Mouse (Mus musculus) hindbrain, embryonic 11.5 days (tissue): Measurements from ENCODE around the gene Galnt2. TPM values are rescaled to one million over a fixed set of nuclear protein-coding genes. Genes with fewer than 3 reads are reported as not detected.

Experiments
- ATAC-seq: fragments of 200-750 bp; cut with Nextera tagmentation; 2 replicates; pipeline ENCODE4 v1.8.0; 2017; ENCODE audit warnings: mild to moderate bottlenecking, moderate TSS enrichment, moderate library complexity; ENCODE audit not compliant: low FRiP score
- DNase-seq: peaks from one replicate; pipeline ENCODE4 v3.0.0-alpha.2; 2015; ENCODE audit warnings: low spot score
- H3K27ac ChIP-seq: fragments of 300-500 bp; sonication (generic); 2 replicates; pipeline ENCODE4 v1.5.1; 2014; ENCODE audit warnings: mild to moderate bottlenecking, low read depth, low read length
- H3K27me3 ChIP-seq: fragments of 300-500 bp; sonication (generic); 2 replicates; pipeline ENCODE4 v1.6.1; 2014; ENCODE audit warnings: mild to moderate bottlenecking, low read length, moderate library complexity, mixed read lengths; ENCODE audit not compliant: control insufficient read depth, insufficient read depth
- H3K36me3 ChIP-seq: fragments of 300-500 bp; sonication (generic); 2 replicates; pipeline ENCODE4 v1.6.1; 2014; ENCODE audit warnings: mild to moderate bottlenecking, low read length, moderate library complexity, mixed read lengths; ENCODE audit not compliant: control insufficient read depth, insufficient read depth
- H3K4me1 ChIP-seq: fragments of 300-500 bp; sonication (generic); replicated peaks from 2 replicates; pipeline ENCODE4 v1.6.1; 2014; ENCODE audit warnings: low read length, mixed read lengths; ENCODE audit not compliant: control insufficient read depth, insufficient read depth
- H3K4me2 ChIP-seq: fragments of 300-500 bp; sonication (generic); replicated peaks from 2 replicates; pipeline ENCODE4 v1.6.1; 2014; ENCODE audit warnings: mild to moderate bottlenecking, low read depth, low read length
- H3K4me3 ChIP-seq: fragments of 300-500 bp; sonication (generic); 2 replicates; pipeline ENCODE4 v1.5.1; 2014; ENCODE audit warnings: low read depth, low read length
- H3K9ac ChIP-seq: fragments of 300-500 bp; sonication (generic); 2 replicates; pipeline ENCODE4 v1.6.1; 2014; ENCODE audit warnings: low read depth, low read length
- H3K9me3 ChIP-seq: fragments of 300-500 bp; sonication (generic); 2 replicates; pipeline ENCODE4 v1.6.1; 2016; ENCODE audit warnings: low read length; ENCODE audit not compliant: control insufficient read depth
- WGBS: fragments of 180-500 bp; shearing (Covaris S2); extraction: QIAGEN DNeasy Blood & Tissue Kit; methylation state at CpG from one replicate; pipeline ENCODE4 v1.1.7; 2014; 5-methylcytosine and 5-hydroxymethylcytosine counted together
- polyA plus RNA-seq: library from polyadenylated mRNA; unstranded; fragments of >200 nt; fragmentation: Nextera tagmentation; extraction: Ambion mirVana; gene quantifications from 2 replicates; pipeline ENCODE4 v1.2.1, GENCODE M21; 2014

Galnt2 gene
- polyA plus RNA-seq, 1 experiment from 2014 or later, result 47.0 TPM

GRCm38 (mm10) chr8:124265798-124266197 is 34.6 kb downstream of the Galnt2 start:
- WGBS, result 78% methylated on average over 8 of the region's 8 CpGs
- no peaks in the 10 kb centered on the region for H3K36me3 ChIP-seq
- no peak overlapping the region for H3K4me2 ChIP-seq

GRCm38 (mm10) chr8:124267206-124267605 is 36.0 kb downstream of the Galnt2 start:
- 87% methylated on average over 4 of the region's 4 CpGs for WGBS
- ATAC-seq, result no peak
- H3K9me3 ChIP-seq, result no peaks in the 10 kb centered on the region
- no peak overlapping the region for H3K9ac ChIP-seq
- no peak overlapping the region for H3K4me2 ChIP-seq
- H3K4me1 ChIP-seq, result peaks cover 7% of the 10 kb centered on the region; the same call in 1 of the 2 replicates
- no peak overlapping the region for H3K4me3 ChIP-seq
- H3K27me3 ChIP-seq, result no peaks in the 10 kb centered on the region
- H3K36me3 ChIP-seq, result no peaks in the 10 kb centered on the region
- DNase-seq, result no peak
- no peak overlapping the region for H3K27ac ChIP-seq

More at GRCm38 (mm10) chr8:124265798-124266197, 34.6 kb downstream of the Galnt2 start:
- DNase-seq (no peak), ATAC-seq (no peak)
- H3K9ac ChIP-seq, result 0 out of 2 replicates have a peak overlapping the region, but pooled peaks have one; percentile 8
- no peaks in the 10 kb centered on the region for H3K27me3 ChIP-seq
- H3K4me3 ChIP-seq, result no peak overlapping the region
- H3K9me3 ChIP-seq, result no peaks in the 10 kb centered on the region
- H3K27ac ChIP-seq, result no peak overlapping the region
- H3K4me1 ChIP-seq, result peaks cover 9% of the 10 kb centered on the region

GRCm38 (mm10) chr8:124270504-124270903 is 39.3 kb downstream of the Galnt2 start:
- WGBS, result 96% methylated on average over 6 of the region's 6 CpGs
- H3K36me3 ChIP-seq, result no peaks in the 10 kb centered on the region
- H3K4me1 ChIP-seq, result peaks cover 4% of the 10 kb centered on the region; the same call in 1 of the 2 replicates
- no peak for DNase-seq
- no peak overlapping the region for H3K9ac ChIP-seq
- no peak for ATAC-seq
- H3K27me3 ChIP-seq, result no peaks in the 10 kb centered on the region
- no peak overlapping the region for H3K27ac ChIP-seq
- no peak overlapping the region for H3K4me2 ChIP-seq
- no peak overlapping the region for H3K4me3 ChIP-seq
- no peaks in the 10 kb centered on the region for H3K9me3 ChIP-seq

GRCm38 (mm10) chr8:124270904-124271303 is 39.7 kb downstream of the Galnt2 start:
- DNase-seq, result no peak
- no peak overlapping the region for H3K27ac ChIP-seq
- WGBS, result 89% methylated on average over 11 of the region's 11 CpGs
- no peak overlapping the region for H3K4me2 ChIP-seq
- no peak for ATAC-seq
- H3K36me3 ChIP-seq, result 0 out of 2 replicates have a peak, but pooled peaks cover under 1% of the 10 kb centered on the region
- H3K9me3 ChIP-seq, result no peaks in the 10 kb centered on the region; the same call in 1 of the 2 replicates
- no peak overlapping the region for H3K4me3 ChIP-seq
- peaks cover 4% of the 10 kb centered on the region; the same call in 1 of the 2 replicates for H3K4me1 ChIP-seq
- no peaks in the 10 kb centered on the region for H3K27me3 ChIP-seq
- H3K9ac ChIP-seq, result no peak overlapping the region

GRCm38 (mm10) chr8:124271518-124271917 is 40.3 kb downstream of the Galnt2 start:
- H3K27me3 ChIP-seq, result no peaks in the 10 kb centered on the region
- no peaks in the 10 kb centered on the region; the same call in 1 of the 2 replicates for H3K9me3 ChIP-seq
- H3K4me1 ChIP-seq, result peaks cover 4% of the 10 kb centered on the region; the same call in 1 of the 2 replicates
- H3K4me2 ChIP-seq, result no peak overlapping the region
- no peak overlapping the region for H3K4me3 ChIP-seq
- DNase-seq (no peak), ATAC-seq (no peak)
- H3K9ac ChIP-seq, result no peak overlapping the region
- 91% methylated on average over 12 of the region's 12 CpGs for whole genome bisulfite sequencing
- H3K36me3 ChIP-seq, result 0 out of 2 replicates have a peak, but pooled peaks cover 4% of the 10 kb centered on the region
- H3K27ac ChIP-seq, result no peak overlapping the region

GRCm38 (mm10) chr8:124272792-124273191 is 41.6 kb downstream of the Galnt2 start:
- Histone ChIP-seq H3K27ac (no peak overlapping the region), H3K4me2 (no peak overlapping the region), H3K27me3 (no peaks in the 10 kb centered on the region), H3K9me3 (no peaks in the 10 kb centered on the region; the same call in 1 of the 2 replicates), H3K9ac (no peak overlapping the region), H3K36me3 (0 out of 2 replicates have a peak, but pooled peaks cover 4% of the 10 kb centered on the region), H3K4me3 (no peak overlapping the region), H3K4me1 (peaks cover 4% of the 10 kb centered on the region; the same call in 1 of the 2 replicates)
- DNase-seq (no peak), ATAC-seq (no peak)
- WGBS, result 66% methylated on average over 3 of the region's 3 CpGs

- Histone ChIP-seq H3K9ac (no peak overlapping the region), H3K27me3 (no peaks in the 10 kb centered on the region), H3K4me2 (no peak overlapping the region), H3K4me3 (no peak overlapping the region), H3K9me3 (no peaks in the 10 kb centered on the region; the same call in 1 of the 2 replicates), H3K27ac (no peak overlapping the region), H3K36me3 (0 out of 2 replicates have a peak, but pooled peaks cover 4% of the 10 kb centered on the region), H3K4me1 (peaks cover 4% of the 10 kb centered on the region; the same call in 1 of the 2 replicates)
- ATAC-seq (no peak), DNase-seq (no peak)
- 60% methylated on average over 8 of the region's 8 CpGs for WGBS
These were observed 42.5 kb downstream of the Galnt2 start for GRCm38 (mm10) chr8:124273606-124274218.

- no peak for DNase-seq
- Histone ChIP-seq H3K4me3 (no peak overlapping the region), H3K4me2 (no peak overlapping the region), H3K36me3 (0 out of 2 replicates have a peak, but pooled peaks cover 4% of the 10 kb centered on the region), H3K27me3 (no peaks in the 10 kb centered on the region), H3K9me3 (no peaks in the 10 kb centered on the region; the same call in 1 of the 2 replicates), H3K9ac (no peak overlapping the region), H3K27ac (0 out of 2 replicates have a peak overlapping the region, but pooled peaks have one; percentile 27), H3K4me1 (peaks cover 4% of the 10 kb centered on the region; the same call in 1 of the 2 replicates)
- ATAC-seq, result no peak
- WGBS, result 78% methylated on average over 10 of the region's 10 CpGs
These were observed 43.4 kb downstream of the Galnt2 start for GRCm38 (mm10) chr8:124274441-124275120.
